Mouse (Mus musculus) thymus, postnatal 0 days (tissue): ENCODE results near the gene Lctl. TPM values are rescaled to one million over a fixed set of nuclear protein-coding genes. Genes with fewer than 3 reads are reported as not detected.
"Not testable (repeated sequence)": the region's sequence is repeated elsewhere in the genome, so short reads cannot be mapped to it uniquely, and the experiment has no call there.

ENCODE experiments used
- DNase-seq: peaks from one replicate; pipeline ENCODE4 v3.0.0-alpha.2; 2015; ENCODE audit warnings: low spot score
- polyA plus RNA-seq: library from polyadenylated mRNA; unstranded; fragments of >200 nt; fragmentation: Nextera tagmentation; extraction: Ambion mirVana; gene quantifications from 2 replicates; pipeline ENCODE4 v1.2.1, GENCODE M21; 2015

Gene Lctl
- polyA plus RNA-seq, 1 experiment from 2014 or later, result 0.23 TPM

DNA sequence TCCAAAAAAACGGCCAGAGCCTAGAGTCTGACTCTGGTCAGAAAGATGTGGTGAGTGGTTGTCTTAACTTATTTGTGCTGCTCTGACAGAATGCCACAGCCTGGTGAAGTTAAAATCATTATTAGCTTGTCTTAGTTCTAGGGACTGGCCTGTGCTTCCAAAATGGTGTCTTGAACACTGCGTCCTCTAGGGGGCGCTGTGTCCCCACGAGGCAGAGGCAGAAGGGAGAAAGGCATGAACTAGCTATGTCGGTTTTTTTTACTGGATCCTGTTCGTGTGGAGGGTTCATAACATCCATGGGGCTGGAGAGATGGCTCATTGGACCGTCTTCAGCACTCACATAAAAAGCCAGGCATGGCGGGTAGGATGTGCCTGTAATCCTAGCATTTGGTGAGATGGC, 3.0 kb downstream of the Lctl start:
- peak; percentile 69 for DNase-seq

DNA sequence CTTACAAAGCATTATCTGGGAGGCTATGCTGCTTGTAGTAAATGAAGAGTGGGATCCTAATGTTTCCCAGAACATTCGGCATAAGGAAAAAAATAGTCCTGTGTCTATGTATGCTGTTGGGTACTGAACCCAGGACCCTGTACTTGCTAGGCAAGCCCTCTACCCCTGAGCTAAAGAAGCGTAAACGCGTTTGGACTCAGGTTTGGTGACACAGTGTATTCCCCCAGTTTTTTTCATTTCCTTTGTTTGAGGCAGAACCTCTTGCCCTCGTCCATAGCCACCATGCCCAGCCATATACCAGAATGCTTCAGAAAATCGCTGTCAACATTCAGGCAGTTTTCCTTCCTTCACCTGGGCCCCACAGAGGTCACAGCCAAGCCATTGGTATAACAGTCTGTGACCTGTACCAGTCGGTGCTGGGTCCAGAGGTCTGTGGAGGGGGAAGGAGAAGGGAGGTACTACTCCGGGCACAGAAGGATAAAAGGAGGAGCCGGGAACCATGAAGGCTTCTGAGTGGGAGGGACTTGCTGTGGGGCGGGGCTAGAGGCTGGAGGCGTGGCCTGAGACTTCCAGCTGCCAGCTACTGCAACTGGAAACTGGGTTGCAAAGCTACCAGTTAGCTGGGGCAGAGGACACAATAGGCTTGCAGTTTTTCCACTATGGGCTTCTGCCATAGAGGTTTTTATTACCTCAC, 3.8 kb downstream of the Lctl start:
- DNase-seq, result no peak

DNA sequence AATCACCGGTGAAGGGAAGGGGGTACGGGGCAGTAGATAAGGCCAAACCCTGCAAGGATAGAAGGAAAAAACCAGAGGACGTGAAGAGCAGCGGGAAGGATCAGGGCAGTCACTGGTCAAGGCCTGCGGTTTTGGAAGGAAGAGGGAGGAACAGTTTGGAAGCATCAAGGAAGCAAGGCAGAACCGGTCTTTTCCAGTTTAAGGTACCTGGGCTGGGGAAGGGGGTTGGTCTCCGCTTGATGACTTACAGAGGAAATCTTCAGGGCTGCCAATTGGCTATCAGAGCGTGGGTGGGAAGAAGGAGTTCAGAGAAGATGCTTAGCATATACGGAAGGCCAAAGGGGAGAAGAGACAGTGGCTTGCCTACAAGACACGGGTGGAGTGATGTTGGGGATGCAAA, 5.7 kb downstream of the Lctl start:
- no peak for DNase-seq

DNA sequence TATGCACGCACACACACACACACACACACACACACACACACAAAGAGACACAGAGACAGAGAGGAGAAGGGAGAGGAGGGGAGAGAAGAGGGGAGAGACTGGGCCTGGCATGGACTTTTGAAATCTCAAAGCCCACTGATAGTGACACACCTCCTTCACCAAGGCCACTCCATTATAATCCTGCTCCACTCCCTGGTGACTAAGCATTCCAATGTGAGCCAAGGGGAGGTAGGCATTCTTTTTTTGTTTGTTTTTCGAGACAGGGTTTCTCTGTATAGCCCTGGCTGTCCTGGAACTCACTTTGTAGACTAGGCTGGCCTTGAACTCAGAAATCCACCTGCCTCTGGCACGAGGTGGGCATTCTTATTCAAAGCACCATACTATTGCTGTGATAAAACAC, 7.9 kb downstream of the Lctl start:
- not testable (repeated sequence) for DNase-seq

DNA sequence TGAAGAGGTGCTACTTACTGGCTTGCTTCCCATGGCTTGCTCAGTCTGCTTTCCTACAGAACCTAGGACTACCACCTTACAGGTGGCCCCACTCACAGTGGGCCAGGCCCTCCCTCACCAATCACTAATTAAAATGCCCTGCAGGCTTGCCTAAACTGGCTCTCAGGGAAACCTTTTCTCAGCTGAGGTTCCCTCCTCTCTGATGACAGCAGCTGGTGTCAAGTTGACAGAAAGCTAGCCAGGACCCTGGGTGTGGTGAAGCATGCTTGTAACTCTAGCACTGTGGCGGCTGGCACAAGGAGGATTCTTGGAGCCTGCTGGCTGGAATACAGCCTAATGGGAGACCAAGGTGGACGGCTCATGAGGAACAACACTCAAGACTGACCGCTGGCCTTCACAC, 8.4 kb downstream of the Lctl start:
- DNase-seq, result no peak

DNA sequence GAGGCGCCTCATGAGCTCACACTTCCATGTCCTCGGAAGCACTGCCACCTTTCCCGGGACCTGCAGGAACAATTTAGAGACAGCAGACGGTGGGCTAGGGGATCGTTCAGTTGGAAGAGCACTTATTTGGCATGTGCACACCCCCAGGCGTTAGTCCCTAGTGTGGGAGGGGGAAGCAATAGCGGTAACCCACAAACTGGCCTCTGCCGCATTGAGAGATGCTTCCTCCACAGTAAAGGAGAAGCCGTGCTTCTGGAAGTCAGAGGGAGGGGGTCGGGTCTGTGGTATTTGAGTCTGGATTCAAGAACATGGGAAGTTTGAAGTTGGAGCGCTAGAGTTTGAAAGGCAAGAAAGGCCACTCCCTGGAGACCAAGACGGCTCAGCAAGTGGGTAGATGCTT, 9.2 kb downstream of the Lctl start:
- no peak for DNase-seq

DNA sequence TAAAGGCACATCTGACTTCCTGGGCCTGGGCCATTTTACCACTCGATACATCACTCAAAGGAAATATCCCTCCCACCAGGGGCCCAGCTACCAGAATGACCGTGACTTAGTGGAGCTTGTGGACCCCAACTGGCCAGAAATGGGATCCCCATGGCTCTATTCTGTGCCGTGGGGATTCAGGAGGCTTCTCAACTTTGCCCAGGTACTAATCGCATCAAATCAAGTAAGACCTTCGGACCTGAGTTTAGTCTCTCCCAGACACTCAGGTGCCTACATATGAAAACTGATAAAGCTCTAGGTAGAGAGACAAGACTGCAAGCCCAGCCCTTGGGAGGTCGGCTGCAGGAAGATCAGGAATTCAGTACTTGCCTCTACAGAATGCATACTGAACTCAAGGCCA, 14.7 kb downstream of the Lctl start:
- DNase-seq, result no peak

DNA sequence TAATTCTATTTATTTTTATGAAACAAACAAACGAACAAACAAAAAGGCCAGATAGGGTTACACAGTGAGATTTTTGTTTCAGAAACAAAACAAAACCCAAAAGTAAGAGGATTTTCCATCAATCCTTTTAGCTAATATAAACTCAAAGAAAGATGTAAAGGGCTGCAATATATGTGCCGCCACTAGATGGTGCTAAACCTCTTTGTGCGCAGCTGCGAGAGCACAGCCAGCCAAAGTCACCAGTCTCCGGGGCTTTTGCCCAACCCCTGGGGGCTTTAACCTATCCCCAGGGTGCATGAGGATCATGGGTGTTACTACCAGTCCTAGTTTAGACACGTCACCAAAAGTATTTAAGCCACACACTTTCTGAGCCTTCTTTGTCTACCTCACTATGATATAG, 21.9 kb downstream of the Lctl start:
- peak; percentile 59 for DNase-seq

DNA sequence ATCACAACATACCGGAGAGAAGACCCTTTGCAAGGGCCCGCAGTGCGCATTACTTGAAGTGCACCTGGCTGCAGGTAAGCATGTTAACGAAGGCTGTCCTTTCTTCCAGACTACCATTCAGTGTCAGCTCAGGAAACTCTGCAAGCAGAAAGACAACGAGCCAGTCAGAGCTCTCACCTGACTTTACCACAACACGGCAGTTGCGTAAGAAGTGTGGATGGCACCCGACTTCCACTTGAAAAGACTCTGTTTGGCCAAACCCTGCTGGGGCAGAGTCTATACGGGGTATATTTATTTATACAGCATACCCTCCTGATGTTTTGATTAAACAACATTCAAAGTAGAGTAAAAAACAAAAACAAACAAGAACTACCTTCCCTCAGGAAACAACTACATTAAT, 22.9 kb downstream of the Lctl start:
- no peak for DNase-seq

DNA sequence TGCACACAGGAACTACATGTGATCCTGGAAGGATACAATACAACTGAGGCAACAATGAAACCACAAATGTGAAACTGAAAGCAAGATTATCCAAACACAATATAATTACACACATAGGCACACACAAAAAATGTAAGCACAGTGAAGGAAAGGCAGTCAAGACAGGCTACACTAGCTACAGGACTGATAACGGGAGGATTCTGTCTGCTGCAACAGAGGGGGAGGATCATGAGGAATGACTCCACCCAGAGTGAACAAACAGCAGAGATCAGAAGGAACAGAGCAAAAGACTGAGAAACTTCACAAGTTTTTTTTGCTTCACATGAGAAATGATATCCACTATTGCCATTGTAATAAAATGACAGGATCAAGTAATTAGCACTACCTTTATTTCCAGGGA, 39.7 kb downstream of the Lctl start:
- DNase-seq, result no peak

DNA sequence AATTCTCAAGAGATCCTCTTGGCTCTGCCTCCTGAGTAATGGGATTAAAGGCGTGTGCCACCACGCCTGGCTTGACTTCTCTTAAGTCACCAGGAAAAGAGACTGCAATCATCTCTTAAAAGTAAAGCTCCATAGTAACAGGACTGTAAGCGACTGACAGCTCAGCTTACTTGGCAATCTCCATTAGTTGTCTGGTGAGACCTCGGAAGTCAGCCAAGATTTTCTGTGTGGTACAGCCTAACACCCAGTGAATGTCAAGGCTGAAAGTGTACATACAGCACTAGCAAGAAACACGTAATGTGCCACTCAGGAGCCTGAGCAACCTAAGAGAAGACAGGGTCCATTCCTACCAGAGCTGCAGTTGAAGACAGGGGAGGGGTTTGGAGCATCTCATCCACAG, 43.5 kb downstream of the Lctl start:
- DNase-seq, result no peak

DNA sequence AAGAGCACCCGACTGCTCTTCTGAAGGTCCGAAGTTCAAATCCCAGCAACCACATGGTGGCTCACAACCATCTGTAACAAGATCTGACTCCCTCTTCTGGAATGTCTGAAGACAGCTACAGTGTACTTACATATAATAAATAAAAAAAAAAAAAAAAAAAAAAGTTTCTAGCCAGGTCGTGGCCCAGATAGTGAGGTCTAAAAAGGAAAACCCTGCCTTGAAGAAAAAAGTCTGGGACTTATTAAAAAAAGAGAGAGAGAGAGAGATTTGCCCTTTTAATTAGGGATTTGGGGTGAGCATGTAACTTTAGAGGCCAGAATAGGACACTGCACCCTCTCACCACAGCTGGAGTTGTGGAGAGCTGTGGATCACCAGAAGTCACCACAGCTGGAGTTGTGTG, 53.0 kb downstream of the Lctl start:
- not testable (repeated sequence) for DNase-seq

DNA sequence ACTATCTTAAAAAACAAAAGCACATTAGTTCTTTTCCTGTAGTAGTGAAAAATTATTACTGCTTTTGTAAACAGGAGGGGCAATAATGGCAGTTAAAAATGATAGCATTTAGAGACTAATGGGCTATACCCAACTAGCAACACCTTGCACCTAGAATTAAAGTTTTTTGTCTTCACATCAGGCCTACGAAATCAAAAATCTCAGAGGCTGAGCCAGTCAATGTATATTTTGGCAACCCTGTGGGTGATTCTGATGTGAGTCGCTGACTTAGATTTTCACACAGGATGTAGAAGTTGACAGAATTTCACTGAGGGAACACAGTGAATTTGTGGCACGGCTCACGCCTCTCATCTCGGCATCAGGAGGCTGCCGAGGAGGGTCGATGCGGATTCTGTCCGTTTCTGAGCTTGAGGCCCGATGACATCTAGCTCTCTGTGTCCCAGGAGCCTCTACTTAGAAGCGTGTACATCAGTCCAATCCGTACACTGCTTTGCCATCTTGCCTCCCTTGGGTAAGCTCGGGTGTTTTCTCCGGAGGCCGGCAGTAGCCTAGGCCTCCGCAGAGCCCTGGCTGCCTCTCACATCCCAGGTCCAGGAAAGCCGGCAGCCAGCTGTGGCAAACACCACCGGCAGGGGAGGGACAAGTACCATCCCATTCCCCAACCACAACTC, 55.3 kb downstream of the Lctl start:
- no peak for DNase-seq

DNA sequence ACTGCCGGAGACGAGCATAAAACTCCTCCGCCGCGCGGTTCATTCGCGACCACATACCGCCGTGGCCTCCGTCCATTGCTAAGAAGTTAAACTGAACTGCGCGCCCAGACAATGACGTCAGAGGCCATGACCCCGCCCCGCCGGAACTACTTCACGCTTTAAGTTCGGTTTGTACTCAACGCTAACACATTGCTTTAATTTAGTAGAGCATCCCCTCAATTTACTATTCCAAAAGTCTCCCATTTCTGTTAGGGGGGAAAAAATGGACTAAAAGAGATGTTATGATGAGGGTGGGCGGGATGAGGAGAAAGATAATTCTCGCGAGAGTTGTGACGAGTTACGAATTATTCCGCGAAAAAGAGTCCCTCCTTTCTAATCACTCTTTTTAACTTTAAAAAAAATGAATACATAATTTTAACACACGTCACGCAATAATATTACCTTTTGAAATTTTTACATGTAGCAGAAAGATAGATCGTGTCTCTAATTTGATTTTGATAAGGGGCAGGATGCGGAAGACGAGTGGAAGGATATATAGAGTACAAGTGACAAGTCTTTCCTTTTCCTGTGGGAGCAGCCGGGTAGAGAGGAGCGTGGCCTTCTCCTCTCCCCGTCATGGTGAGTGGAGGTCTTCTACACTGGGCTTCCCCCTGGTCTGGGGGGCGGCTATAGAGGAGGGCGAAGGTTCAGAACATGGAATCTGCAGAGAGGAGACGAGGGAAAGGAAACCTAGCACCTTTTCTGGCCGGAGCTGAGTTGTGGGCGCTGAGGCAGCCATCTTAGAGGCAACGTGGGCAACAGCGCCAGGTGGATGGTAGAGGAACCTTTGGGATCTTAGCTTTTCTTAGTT, 56.1 kb downstream of the Lctl start, which contains the start of the genes Zwilch and Rpl4:
Zwilch (minus strand) TSS at position 289 of the 850 bp plus-strand sequence.
Rpl4 (plus strand) TSS at position 560 of the 850 bp plus-strand sequence.
- DNase-seq, result peak; percentile 91

DNA sequence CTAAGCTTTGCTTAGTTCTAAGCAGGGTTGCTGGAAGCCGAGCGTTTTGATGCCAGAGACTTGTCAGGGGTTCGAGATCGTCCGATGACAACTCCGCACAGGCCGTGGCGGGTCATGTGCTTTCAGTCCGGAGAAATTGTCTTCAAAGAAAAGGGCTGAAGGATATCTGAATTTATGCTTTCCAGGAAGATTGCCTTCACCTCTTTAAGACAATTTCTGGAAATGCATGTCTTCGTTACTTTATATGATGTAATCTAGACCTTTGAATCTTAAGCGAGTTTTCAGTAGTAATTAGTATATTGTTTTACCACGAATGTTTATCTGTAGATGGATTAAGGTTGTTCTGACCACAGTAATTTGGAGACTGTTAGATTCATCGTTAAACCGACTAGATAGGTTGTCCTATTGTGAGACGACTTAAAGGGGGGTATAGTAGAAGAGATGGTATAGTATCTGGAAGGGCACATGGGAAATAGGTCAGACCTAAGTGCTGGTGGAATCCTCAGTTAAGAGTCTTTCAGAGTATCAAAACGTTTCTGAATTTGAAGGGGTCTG, 56.8 kb downstream of the Lctl start:
- DNase-seq, result no peak

DNA sequence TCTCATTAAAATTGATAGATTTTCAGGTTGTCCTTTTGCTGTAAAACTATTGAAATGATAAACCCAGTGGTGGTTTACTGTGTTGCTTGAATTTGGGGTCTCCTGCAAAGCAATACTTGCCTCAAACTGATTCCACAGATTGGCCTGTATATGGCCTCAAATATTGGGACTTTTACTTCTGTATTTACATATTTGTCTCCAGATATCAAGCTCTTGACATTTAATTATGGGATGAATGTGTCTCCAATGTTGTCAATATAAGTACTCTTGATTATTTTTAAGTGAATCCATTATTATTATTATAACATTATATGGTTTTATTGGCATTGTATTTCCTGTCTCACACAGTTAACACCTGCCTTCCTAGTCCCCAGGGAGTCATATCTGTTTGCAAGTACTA, 57.4 kb downstream of the Lctl start:
- DNase-seq, result no peak

DNA sequence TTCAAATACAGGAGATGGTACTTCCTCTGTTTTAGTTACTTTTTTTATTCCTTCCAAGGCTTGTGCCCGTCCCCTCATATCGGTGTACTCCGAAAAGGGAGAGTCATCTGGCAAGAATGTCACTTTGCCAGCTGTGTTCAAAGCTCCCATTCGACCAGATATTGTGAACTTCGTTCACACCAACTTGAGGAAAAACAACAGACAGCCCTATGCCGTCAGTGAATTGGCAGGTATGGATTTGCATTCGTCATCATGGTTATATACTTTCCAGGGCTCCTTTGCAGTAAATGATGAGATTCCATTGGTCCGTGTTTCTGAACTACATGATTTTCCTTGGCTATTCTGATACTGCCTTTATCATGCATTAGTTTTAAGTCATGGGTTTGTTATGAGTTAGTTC, 57.8 kb downstream of the Lctl start:
- no peak for DNase-seq

DNA sequence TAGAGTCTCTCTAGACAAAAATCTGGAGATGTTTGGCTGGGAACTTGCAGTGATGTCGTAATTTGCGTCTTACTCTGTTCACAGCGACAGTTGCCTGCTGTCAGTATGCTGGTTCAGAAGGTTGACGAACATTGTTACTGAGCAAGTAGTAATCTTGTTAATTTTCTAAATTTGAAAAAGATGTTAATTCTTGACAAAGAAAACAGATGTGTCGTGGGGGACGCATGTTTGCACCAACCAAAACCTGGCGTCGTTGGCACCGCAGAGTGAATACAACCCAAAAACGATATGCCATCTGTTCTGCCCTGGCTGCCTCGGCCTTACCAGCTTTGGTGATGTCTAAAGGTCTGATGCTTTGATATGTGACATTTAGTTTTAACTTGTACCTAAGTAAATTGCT, 58.4 kb downstream of the Lctl start:
- no peak for DNase-seq

DNA sequence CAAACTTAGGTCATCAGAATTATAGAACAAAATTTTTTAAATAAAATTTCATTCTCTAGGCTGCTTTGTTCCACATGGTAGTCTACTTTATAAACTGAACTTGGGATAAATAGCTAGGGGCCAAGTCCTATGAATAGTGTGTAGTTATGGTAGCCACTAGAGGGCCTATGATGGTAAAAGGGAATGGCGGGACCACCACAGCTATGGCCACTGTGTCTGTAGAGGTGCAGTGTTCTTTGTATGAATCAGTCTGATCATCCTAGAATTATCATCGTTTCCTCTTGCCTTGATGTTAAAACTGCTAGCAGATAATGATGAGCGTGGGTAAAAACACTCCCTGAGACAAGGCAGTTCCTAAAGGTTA, 61.6 kb downstream of the Lctl start:
- no peak for DNase-seq

DNA sequence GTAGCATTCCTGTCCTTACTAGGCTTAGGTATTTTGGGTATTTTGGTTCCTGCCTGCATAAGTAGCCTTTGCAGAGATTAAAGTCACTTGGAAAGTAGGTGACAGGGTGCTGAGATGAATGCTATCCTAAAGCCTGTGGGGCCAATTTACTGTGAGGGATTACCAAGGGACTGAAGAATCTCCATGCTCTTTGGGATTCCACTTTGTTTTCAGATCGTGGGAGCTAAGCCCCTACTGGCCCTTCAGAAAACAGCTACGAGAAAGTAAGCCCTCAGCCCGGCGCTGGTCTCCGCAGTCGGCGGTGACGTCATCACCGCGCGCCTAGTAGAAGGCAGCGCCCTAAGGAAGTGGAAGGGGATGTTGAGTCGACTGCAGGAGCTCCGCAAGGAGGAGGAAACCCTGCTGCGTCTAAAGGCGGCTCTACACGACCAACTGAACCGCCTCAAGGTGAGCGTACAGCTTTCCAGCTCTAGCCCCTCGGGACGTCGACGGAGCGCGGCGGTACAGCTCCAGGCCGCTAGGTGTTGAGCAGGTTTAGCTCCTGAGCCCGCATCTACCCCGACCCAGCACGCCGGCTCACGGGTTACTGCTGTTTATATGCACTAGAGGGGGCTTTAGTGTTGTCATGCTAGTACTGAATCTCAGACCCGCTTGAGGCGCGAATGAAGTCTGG, 62.2 kb downstream of the Lctl start, which contains the start of gene Snapc5:
Snapc5 (plus strand) TSS at position 301 of the 673 bp plus-strand sequence.
- DNase-seq, result peak; percentile 96

DNA sequence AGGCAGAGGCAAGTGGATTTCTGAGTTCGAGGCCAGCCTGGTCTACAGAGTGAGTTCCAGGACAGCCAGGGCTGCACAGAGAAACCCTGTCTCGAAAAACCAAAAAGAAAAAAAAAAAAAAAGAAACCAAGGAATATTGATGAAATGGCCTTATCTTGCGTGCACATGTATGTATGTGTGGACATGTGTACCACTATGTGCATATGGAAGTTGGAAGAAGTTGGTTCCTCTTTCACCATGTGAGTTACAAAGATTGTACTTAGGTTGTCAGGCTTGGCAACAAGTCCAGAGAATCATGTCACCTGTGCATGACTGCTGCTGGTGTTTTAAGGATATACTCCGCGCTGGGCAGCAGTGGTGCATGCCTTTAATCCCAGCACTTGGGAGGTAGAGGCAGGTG, 66.3 kb downstream of the Lctl start:
- not testable (repeated sequence) for DNase-seq
